Mouse (Mus musculus) embryonic facial prominence, embryonic 11.5 days (tissue): ENCODE results near the gene Ccdc152. TPM values are rescaled to one million over a fixed set of nuclear protein-coding genes. Genes with fewer than 3 reads are reported as not detected.

Source experiments
- ATAC-seq: fragments of 200-750 bp; cut with Nextera tagmentation; replicated peaks from 2 replicates; pipeline ENCODE4 v1.8.0; 2017; ENCODE audit warnings: low read depth; ENCODE audit not compliant: insufficient number of reproducible peaks, low FRiP score, low TSS enrichment
- DNase-seq: peaks from one replicate; pipeline ENCODE4 v3.0.0-alpha.2; 2015; ENCODE audit warnings: low spot score
- H3K27ac ChIP-seq: fragments of 300-500 bp; sonication (generic); replicated peaks from 2 replicates; pipeline ENCODE4 v1.5.1; 2014; ENCODE audit warnings: mild to moderate bottlenecking, low read depth, low read length, control low read depth
- H3K27me3 ChIP-seq: fragments of 300-500 bp; sonication (generic); 2 replicates; pipeline ENCODE4 v1.6.1; 2014; ENCODE audit warnings: mild to moderate bottlenecking, low read length, moderate library complexity, mixed read lengths; ENCODE audit not compliant: control insufficient read depth, insufficient read depth
- H3K36me3 ChIP-seq: fragments of 300-500 bp; sonication (generic); replicated peaks from 2 replicates; pipeline ENCODE4 v1.6.1; 2014; ENCODE audit warnings: low read depth, mild to moderate bottlenecking, low read length, moderate library complexity, mixed read lengths; ENCODE audit not compliant: control insufficient read depth, insufficient read depth
- H3K4me1 ChIP-seq: fragments of 300-500 bp; sonication (generic); 2 replicates; pipeline ENCODE4 v1.6.1; 2014; ENCODE audit warnings: low read length, mixed read lengths; ENCODE audit not compliant: control insufficient read depth, insufficient read depth
- H3K4me2 ChIP-seq: fragments of 300-500 bp; sonication (generic); 2 replicates; pipeline ENCODE4 v1.6.1; 2014; ENCODE audit warnings: low read depth, mild to moderate bottlenecking, control low read depth, low read length, moderate library complexity
- H3K4me3 ChIP-seq: fragments of 300-500 bp; sonication (generic); 2 replicates; pipeline ENCODE4 v1.5.1; 2014; ENCODE audit warnings: low read depth, low read length, control low read depth
- H3K9ac ChIP-seq: fragments of 300-500 bp; sonication (generic); replicated peaks from 2 replicates; pipeline ENCODE4 v1.6.1; 2014; ENCODE audit warnings: mild to moderate bottlenecking, control low read depth, low read length
- H3K9me3 ChIP-seq: fragments of 300-500 bp; sonication (generic); replicated peaks from 2 replicates; pipeline ENCODE4 v1.6.1; 2016; ENCODE audit warnings: mild to moderate bottlenecking, low read length, inconsistent platforms, mixed read lengths; ENCODE audit not compliant: control insufficient read depth
- WGBS: fragments of 180-500 bp; shearing (Covaris S2); extraction: QIAGEN DNeasy Blood & Tissue Kit; methylation state at CpG from one replicate; pipeline ENCODE4 v1.1.7; 2014; 5-methylcytosine and 5-hydroxymethylcytosine counted together
- polyA plus RNA-seq: library from polyadenylated mRNA; unstranded; fragments of >200 nt; fragmentation: Nextera tagmentation; extraction: Ambion mirVana; gene quantifications from 2 replicates; pipeline ENCODE4 v1.2.1, GENCODE M21; 2014

Ccdc152 gene
- polyA plus RNA-seq = 0.17 TPM in 1 of 2 replicates, not detected in the other

DNA sequence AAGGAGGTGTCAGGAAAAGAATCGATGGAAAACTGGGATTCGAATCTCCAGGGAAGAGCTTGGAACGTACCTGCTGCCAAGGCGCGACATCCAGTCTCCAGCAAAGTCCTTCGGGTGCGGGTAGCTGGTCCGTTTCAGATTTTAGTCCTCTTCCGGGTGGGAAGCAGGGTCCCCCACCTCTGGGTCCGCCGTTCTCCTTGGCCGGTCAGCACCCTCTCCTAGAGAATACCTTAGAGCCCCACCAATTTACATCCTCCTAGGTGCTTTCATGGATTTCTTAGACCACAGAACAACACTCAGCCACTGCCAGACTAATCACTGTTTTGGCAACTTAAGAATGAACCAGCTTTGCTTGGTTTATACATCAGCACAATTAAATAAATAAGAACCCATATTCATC, at the start of gene Ccdc152:
Ccdc152 (minus strand) TSS at position 101 of the 400 bp plus-strand sequence.
- Histone ChIP-seq H3K27me3 (no peaks in the 10 kb centered on the region), H3K9me3 (no peaks in the 10 kb centered on the region), H3K9ac (no peak within 1 kb of the TSS), H3K36me3 (no peaks in the 10 kb centered on the region), H3K27ac (no peak within 1 kb of the TSS), H3K4me2 (no peak within 1 kb of the TSS), H3K4me1 (no peaks in the 10 kb centered on the region), H3K4me3 (no peak within 1 kb of the TSS)
- WGBS = 92% methylated on average over 12 of the region's 12 CpGs
- DNase-seq (no peak), ATAC-seq (no peak)

DNA sequence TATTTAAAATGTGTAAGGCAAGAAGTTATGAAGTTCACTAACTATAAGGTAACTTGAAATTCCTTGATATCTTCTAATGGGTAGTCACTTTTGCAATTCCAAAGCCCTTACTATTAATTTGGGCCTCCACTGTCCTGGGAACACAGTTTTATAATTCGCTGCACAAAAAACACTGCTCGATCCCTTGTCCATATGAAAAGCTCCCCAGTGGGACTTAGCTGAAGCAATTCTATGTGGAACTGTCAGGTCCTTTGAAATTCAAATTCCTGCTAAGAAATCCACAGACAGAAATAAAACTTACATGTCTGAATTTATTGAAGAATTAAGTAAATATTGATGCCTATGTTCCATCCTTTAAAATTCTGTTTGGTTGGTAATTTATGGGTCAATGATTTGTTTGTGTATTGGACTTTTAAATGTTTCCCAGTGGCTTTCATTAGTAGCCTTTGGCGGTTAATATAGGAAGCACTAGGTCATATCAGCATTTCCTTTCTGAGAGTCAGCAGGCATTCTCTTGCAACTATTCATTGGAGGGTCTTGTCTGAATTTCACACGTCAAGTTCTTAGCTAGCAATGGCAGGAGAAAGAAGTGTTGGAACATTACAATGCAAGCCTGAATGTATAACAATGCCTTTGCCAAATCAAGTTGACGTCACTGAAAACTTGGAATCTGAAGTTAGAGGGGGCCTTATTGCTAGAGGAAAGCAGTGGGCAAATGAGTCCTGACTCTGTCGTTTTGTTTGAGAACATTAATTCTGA, 46.2 kb upstream of the Ccdc152 start:
- H3K9me3 ChIP-seq = no peaks in the 10 kb centered on the region
- no peaks in the 10 kb centered on the region for H3K4me1 ChIP-seq
- H3K9ac ChIP-seq = no peak overlapping the region
- H3K36me3 ChIP-seq = no peaks in the 10 kb centered on the region
- no peaks in the 10 kb centered on the region for H3K27me3 ChIP-seq
- H3K27ac ChIP-seq = no peak overlapping the region
- ATAC-seq (no peak), DNase-seq (no peak)
- H3K4me3 ChIP-seq = no peak overlapping the region
- no peak overlapping the region for H3K4me2 ChIP-seq
- WGBS = 66% methylated on average over 6 of the region's 6 CpGs

DNA sequence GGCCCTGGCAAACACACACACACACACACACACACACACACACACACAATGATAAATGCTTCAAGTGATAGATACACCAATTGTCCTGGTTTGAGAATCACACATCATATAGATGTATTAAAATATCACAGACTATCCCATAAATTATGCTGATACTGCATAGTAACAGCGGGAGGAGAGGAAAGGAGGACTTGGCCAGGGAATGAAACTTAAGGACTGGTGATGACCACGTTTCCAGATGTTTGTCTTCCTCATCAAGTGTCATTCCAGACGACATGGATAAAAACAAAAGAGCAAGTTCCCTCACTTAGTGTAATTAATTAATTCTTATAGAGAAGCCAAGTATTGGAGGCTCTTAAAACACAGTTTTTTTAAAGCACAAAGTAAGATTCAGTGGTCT, 43.4 kb upstream of the Ccdc152 start:
- 81% methylated on average over 3 of the region's 3 CpGs for WGBS

DNA sequence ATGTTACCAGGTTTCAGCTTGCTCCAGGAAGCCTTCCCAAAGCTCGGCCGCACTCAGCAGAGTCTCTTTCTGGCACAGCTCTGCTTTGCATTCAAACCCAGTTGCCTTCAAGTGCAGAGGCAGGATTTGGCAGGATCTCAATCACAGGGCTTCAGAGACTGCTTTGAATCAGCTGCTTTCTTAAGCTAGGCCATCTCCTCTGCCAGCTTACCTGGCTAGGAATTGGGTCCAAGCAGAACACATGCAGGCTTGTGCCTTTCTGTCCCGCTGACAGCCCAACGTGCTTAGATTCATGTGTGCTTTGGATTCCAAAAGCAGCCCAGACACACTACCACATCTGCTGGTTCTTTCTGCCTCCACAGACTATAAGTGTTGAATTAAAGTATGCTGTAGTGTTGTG, 41.2 kb upstream of the Ccdc152 start:
- Histone ChIP-seq H3K27ac (no peak overlapping the region), H3K4me1 (no peaks in the 10 kb centered on the region), H3K4me3 (no peak overlapping the region), H3K36me3 (no peaks in the 10 kb centered on the region), H3K4me2 (no peak overlapping the region), H3K27me3 (no peaks in the 10 kb centered on the region), H3K9ac (no peak overlapping the region), H3K9me3 (no peaks in the 10 kb centered on the region)
- 93% methylated on average over 4 of the region's 4 CpGs for WGBS
- ATAC-seq (no peak), DNase-seq (no peak)

More for the DNA sequence above, 43.4 kb upstream of the Ccdc152 start:
- H3K27me3 ChIP-seq = no peaks in the 10 kb centered on the region
- H3K9ac ChIP-seq = no peak overlapping the region
- no peak for ATAC-seq
- no peak for DNase-seq
- no peak overlapping the region for H3K4me2 ChIP-seq
- H3K27ac ChIP-seq = no peak overlapping the region
- H3K4me1 ChIP-seq = no peaks in the 10 kb centered on the region
- no peak overlapping the region for H3K4me3 ChIP-seq
- no peaks in the 10 kb centered on the region for H3K36me3 ChIP-seq
- no peaks in the 10 kb centered on the region for H3K9me3 ChIP-seq

DNA sequence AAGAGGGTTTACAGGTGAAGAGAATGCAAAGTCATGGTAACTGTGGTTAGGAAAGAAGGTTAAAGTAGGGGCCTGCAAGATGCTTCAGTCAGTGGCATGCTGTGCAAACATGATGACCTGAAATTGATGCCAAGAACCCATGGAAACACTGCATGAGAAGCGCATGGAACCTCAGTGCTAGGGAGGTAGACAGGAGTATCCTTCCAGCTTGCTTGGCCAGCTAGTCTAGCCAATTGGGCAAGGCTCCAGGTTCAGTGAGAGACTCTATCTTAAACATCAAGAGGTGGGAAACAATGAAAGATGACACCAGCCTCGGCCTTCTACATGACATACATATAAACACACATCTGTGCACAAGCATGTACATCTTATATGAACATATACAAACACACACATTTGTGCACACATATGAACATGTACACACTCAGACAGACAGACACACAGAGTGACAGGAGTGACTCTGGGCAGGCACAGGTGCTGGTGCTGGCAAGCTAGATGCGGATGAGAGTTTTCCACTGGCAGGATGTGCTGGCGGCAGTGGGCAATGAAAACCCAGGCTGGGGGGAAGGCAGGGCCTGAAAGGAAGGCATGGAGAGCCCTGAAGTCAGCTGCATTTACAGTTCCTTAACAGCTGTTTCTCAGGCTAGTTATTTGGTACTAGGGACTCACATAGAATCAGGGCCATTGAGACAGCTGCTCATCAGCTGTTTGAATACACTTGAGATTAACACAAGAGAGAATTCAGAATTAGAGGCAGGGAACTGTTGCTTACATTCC, 38.7 kb upstream of the Ccdc152 start:
- no peaks in the 10 kb centered on the region for H3K36me3 ChIP-seq
- no peak overlapping the region for H3K9ac ChIP-seq
- no peaks in the 10 kb centered on the region for H3K9me3 ChIP-seq
- 86% methylated on average over 4 of the region's 4 CpGs for WGBS
- no peak overlapping the region for H3K4me2 ChIP-seq
- H3K4me1 ChIP-seq = no peaks in the 10 kb centered on the region
- no peak overlapping the region for H3K27ac ChIP-seq
- DNase-seq (no peak), ATAC-seq (no peak)
- no peaks in the 10 kb centered on the region for H3K27me3 ChIP-seq
- H3K4me3 ChIP-seq = no peak overlapping the region

DNA sequence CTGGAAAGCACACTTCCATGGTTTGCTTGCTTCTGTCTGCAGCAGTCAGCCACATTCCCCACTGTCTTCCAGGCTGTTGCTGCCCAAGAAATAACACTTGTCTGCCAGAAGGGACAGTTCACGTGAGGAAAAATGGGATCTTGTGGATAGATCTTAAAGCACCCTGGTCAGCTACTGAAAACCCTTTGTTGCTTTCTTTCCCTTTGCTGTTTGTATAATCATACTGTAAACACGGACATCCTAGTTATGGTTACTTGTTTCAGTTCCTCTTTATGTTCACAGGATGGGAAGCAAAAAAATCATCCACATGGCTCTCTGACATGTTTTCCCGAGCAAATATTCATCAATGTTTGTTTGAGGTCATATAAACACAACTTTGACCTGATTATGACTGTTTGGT, 36.5 kb upstream of the Ccdc152 start:
- Histone ChIP-seq H3K9ac (no peak overlapping the region), H3K27ac (no peak overlapping the region), H3K27me3 (no peaks in the 10 kb centered on the region), H3K4me1 (no peaks in the 10 kb centered on the region), H3K9me3 (no peaks in the 10 kb centered on the region), H3K36me3 (no peaks in the 10 kb centered on the region), H3K4me3 (no peak overlapping the region), H3K4me2 (no peak overlapping the region)
- 76% methylated on average over 3 of the region's 3 CpGs for WGBS
- DNase-seq = no peak
- ATAC-seq = no peak

DNA sequence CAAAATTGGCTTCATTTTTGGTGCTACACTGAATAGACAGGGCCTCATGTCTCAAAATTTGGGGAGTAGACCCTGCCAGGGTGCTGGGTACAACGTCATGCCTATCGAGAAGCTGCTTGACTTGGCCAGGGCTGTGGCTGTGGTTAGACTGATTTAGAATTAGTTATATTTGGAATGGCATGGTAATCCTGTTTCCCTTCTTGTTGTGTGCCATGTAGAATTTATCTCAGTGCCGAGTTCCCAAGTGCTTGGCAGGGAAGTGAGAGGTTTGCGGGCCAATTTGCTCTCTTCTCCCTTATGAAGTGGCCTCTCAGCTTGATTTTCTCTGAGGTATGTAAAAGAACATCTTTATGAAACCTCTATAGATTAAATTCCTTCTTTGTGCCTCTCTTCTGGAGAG, 29.2 kb upstream of the Ccdc152 start:
- DNase-seq = no peak
- no peak overlapping the region for H3K4me3 ChIP-seq
- no peak overlapping the region for H3K9ac ChIP-seq
- no peaks in the 10 kb centered on the region for H3K27me3 ChIP-seq
- ATAC-seq = no peak
- H3K4me2 ChIP-seq = no peak overlapping the region
- WGBS = 91% methylated on average over 4 of the region's 4 CpGs
- H3K36me3 ChIP-seq = no peaks in the 10 kb centered on the region
- H3K4me1 ChIP-seq = no peaks in the 10 kb centered on the region
- H3K9me3 ChIP-seq = no peaks in the 10 kb centered on the region
- no peak overlapping the region for H3K27ac ChIP-seq

DNA sequence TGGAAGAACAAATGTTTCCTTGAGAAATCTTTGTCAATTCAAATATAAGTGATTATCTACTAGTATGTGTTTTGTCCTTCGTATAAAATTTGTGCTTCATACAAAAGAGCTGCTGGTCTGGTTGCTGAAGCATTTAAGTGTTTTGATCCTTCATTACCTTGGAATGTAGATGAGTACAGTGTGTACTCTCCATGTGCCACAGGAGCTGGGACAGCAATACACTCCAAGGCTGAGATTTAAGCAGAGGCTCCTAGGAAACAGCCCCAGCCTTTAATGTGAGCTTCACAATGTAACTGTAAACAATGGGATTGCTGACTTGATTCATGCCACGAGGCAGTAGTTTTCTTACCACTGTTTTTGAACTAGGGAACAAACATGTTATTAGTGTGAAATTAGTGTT, 28.5 kb upstream of the Ccdc152 start:
- ATAC-seq (no peak), DNase-seq (no peak)
- H3K9me3 ChIP-seq = no peaks in the 10 kb centered on the region
- no peak overlapping the region for H3K9ac ChIP-seq
- H3K4me1 ChIP-seq = no peaks in the 10 kb centered on the region
- H3K4me2 ChIP-seq = no peak overlapping the region
- H3K27ac ChIP-seq = no peak overlapping the region
- WGBS = 78% methylated on average over 2 of the region's 2 CpGs
- H3K27me3 ChIP-seq = no peaks in the 10 kb centered on the region
- no peaks in the 10 kb centered on the region for H3K36me3 ChIP-seq
- H3K4me3 ChIP-seq = no peak overlapping the region
